26 mouse cellular contexts compared by ENCODE assay signal in genomic region chr11:21235821-21236220, GRCm38 (mm10). TPM values are rescaled to one million over a fixed set of nuclear protein-coding genes. Genes with fewer than 3 reads are reported as not detected.
A peak's percentile ranks its signal among the peaks of the same experiment; 100 is the strongest.
DNase-seq lines count a peak whose midpoint lies in the region; ATAC-seq and TF ChIP-seq lines count a peak whose summit lies in the region.
"Had no signal": no experiment of that assay in that cellular context is flagged by ENCODE, and none has a peak within 500 bp of the region (broad histone marks: within the 10 kb centered on the region; RNA-seq: fewer than 3 reads in every experiment).

No protein-coding gene starts in this region.

- no peak for TF ChIP-seq POLR2A in limb, embryonic 14.5 days (IDR thresholded peaks at IDR 0.05; ENCODE audit: borderline replicate concordance, extremely low read depth, insufficient read depth, insufficient read length)

- no peak overlapping the region for H3K4me3 ChIP-seq in embryonic facial prominence, embryonic 11.5 days (ENCODE audit: low read depth, low read length)
- H3K4me3 ChIP-seq in embryonic facial prominence, embryonic 10.5 days: no peak overlapping the region
- no peak overlapping the region for H3K4me3 ChIP-seq in limb, embryonic 14.5 days (replicated peaks; ENCODE audit: low read length)
- H3K4me3 ChIP-seq in limb, embryonic 10.5 days: no peak overlapping the region
- H3K4me3 ChIP-seq: embryonic facial prominence, embryonic 13.5 days; forebrain, embryonic 10.5 days; gastrocnemius, adult 2 months; heart, embryonic 10.5 days; heart, embryonic 15.5 days; hindbrain, embryonic 13.5 days had no signal

- H3K27ac ChIP-seq in embryonic facial prominence, embryonic 11.5 days (replicated peaks; ENCODE audit: low read depth, low read length): no peak overlapping the region
- H3K27ac ChIP-seq in embryonic facial prominence, embryonic 10.5 days (replicated peaks): no peak overlapping the region
- H3K27ac ChIP-seq in limb, embryonic 14.5 days (replicated peaks; ENCODE audit: low read depth, low read length): no peak overlapping the region
- H3K27ac ChIP-seq in limb, embryonic 10.5 days: no peak overlapping the region
- H3K27ac ChIP-seq: embryonic facial prominence, embryonic 13.5 days; forebrain, embryonic 10.5 days; gastrocnemius, adult 2 months; heart, embryonic 10.5 days; heart, embryonic 15.5 days; hindbrain, embryonic 13.5 days had no signal

- H3K9ac ChIP-seq in embryonic facial prominence, embryonic 11.5 days (replicated peaks; ENCODE audit: low read length): no peak overlapping the region
- H3K9ac ChIP-seq in limb, embryonic 14.5 days (ENCODE audit: low read depth, low read length, severe bottlenecking): no peak overlapping the region
- H3K9ac ChIP-seq: embryonic facial prominence, embryonic 13.5 days; heart, embryonic 15.5 days; hindbrain, embryonic 13.5 days had no signal

- H3K4me2 ChIP-seq in embryonic facial prominence, embryonic 11.5 days (ENCODE audit: low read depth, low read length): no peak overlapping the region
- no peak overlapping the region for H3K4me2 ChIP-seq in limb, embryonic 14.5 days (replicated peaks; ENCODE audit: low read depth, low read length, severe bottlenecking)
- H3K4me2 ChIP-seq: embryonic facial prominence, embryonic 13.5 days; heart, embryonic 15.5 days; hindbrain, embryonic 13.5 days had no signal

- WGBS in embryonic facial prominence, embryonic 11.5 days: 54% methylated on average over 2 of the region's 2 CpGs
- 58% methylated on average over 2 of the region's 2 CpGs for WGBS in embryonic facial prominence, embryonic 10.5 days
- WGBS in limb, embryonic 14.5 days: 50% methylated on average over 2 of the region's 2 CpGs
- 53% methylated on average over 2 of the region's 2 CpGs for WGBS in limb, embryonic 10.5 days

- H3K27me3 ChIP-seq in embryonic facial prominence, embryonic 11.5 days (ENCODE audit: control insufficient read depth, insufficient read depth, low read length): no peaks in the 10 kb centered on the region
- no peaks in the 10 kb centered on the region for H3K27me3 ChIP-seq in embryonic facial prominence, embryonic 10.5 days (replicated peaks; ENCODE audit: low read depth, poor library complexity, severe bottlenecking)
- no peaks in the 10 kb centered on the region for H3K27me3 ChIP-seq in limb, embryonic 14.5 days (ENCODE audit: control insufficient read depth, insufficient read depth, low read length)
- H3K27me3 ChIP-seq in limb, embryonic 10.5 days (ENCODE audit: low read depth, poor library complexity, severe bottlenecking): no peaks in the 10 kb centered on the region
- H3K27me3 ChIP-seq: embryonic facial prominence, embryonic 13.5 days; heart, embryonic 15.5 days; hindbrain, embryonic 13.5 days had no signal

- no peaks in the 10 kb centered on the region for H3K9me3 ChIP-seq in embryonic facial prominence, embryonic 11.5 days (replicated peaks; ENCODE audit: control insufficient read depth, low read length)
- H3K9me3 ChIP-seq in embryonic facial prominence, embryonic 10.5 days: no peaks in the 10 kb centered on the region
- no peaks in the 10 kb centered on the region for H3K9me3 ChIP-seq in limb, embryonic 14.5 days (ENCODE audit: control insufficient read depth, low read length)
- H3K9me3 ChIP-seq in limb, embryonic 10.5 days (replicated peaks): no peaks in the 10 kb centered on the region
- H3K9me3 ChIP-seq: embryonic facial prominence, embryonic 13.5 days; forebrain, embryonic 10.5 days; G1E; heart, embryonic 10.5 days; heart, embryonic 15.5 days; hindbrain, embryonic 13.5 days had no signal

- DNase-seq in embryonic facial prominence, embryonic 11.5 days (ENCODE audit: low spot score): peak; percentile 25
- no peak for DNase-seq in embryonic facial prominence, embryonic 10.5 days (ENCODE audit: low spot score)
- DNase-seq in limb, embryonic 14.5 days (ENCODE audit: low spot score): peak; percentile 20
- no peak for DNase-seq in limb, embryonic 10.5 days (ENCODE audit: low spot score)
- DNase-seq in lung, postnatal 25 days (ENCODE audit: low spot score): peak; percentile 62
- no peak for DNase-seq in lung, postnatal 4 days
- peak; percentile 88 for DNase-seq in fat pad, adult 2 months (ENCODE audit: extremely low read depth, low read depth, low spot score)
- DNase-seq in right cerebral cortex, postnatal 14 days: no peak
- DNase-seq: adrenal gland, postnatal 10 days; B cell, adult 2 months; cerebellum, adult 11 months; cerebellum, adult 8-10 months; cerebellum, postnatal 14 days; embryo, embryonic 11 days; gastrocnemius, adult 2 months; gastrocnemius, postnatal 25 days; heart, adult 11 months; heart, postnatal 14 days had no signal

- no peak for ATAC-seq in embryonic facial prominence, embryonic 11.5 days (replicated peaks; ENCODE audit: insufficient number of reproducible peaks, low FRiP score, low TSS enrichment, low read depth)
- ATAC-seq in limb, embryonic 14.5 days (ENCODE audit: low FRiP score, low read depth): no peak
- ATAC-seq: CD4-positive, CD25-positive, alpha-beta regulatory T cell, adult 4 months; forebrain, embryonic 14.5 days had no signal

- H3K36me3 ChIP-seq in embryonic facial prominence, embryonic 11.5 days (replicated peaks; ENCODE audit: control insufficient read depth, insufficient read depth, low read depth, low read length): no peaks in the 10 kb centered on the region
- no peaks in the 10 kb centered on the region for H3K36me3 ChIP-seq in embryonic facial prominence, embryonic 10.5 days (replicated peaks)
- H3K36me3 ChIP-seq in limb, embryonic 14.5 days (ENCODE audit: control insufficient read depth, insufficient read depth, low read length): no peaks in the 10 kb centered on the region
- no peaks in the 10 kb centered on the region for H3K36me3 ChIP-seq in limb, embryonic 10.5 days
- H3K36me3 ChIP-seq: embryonic facial prominence, embryonic 13.5 days; forebrain, embryonic 10.5 days; G1E; heart, embryonic 10.5 days; heart, embryonic 15.5 days; hindbrain, embryonic 13.5 days had no signal

- no peaks in the 10 kb centered on the region for H3K4me1 ChIP-seq in embryonic facial prominence, embryonic 11.5 days (ENCODE audit: control insufficient read depth, insufficient read depth, low read length)
- H3K4me1 ChIP-seq in embryonic facial prominence, embryonic 10.5 days: peaks cover 26% of the 10 kb centered on the region
- H3K4me1 ChIP-seq in limb, embryonic 14.5 days (ENCODE audit: control insufficient read depth, insufficient read depth, low read length): peaks cover 7% of the 10 kb centered on the region; the same call in 1 of the 2 replicates
- H3K4me1 ChIP-seq in limb, embryonic 10.5 days: peaks cover 9% of the 10 kb centered on the region
- H3K4me1 ChIP-seq: heart, embryonic 10.5 days had no signal

RNA-seq across cellular contexts. Expression of gene Vps54, which starts 3.3 kb away (rescaled TPM):
- 15.1 and 19.5 TPM in 2 replicates for polyA plus RNA-seq in embryonic facial prominence, embryonic 11.5 days (2014; fragmentation: Nextera tagmentation; extraction: Ambion mirVana)
- 12.1 and 12.9 TPM in 2 replicates for polyA plus RNA-seq in embryonic facial prominence, embryonic 10.5 days (2016; fragmentation: Nextera tagmentation; extraction: Ambion mirVana)
- polyA plus RNA-seq in limb, embryonic 14.5 days (2012; rRNA removed): 28.6 and 30.8 TPM in 2 replicates
- polyA plus RNA-seq in limb, embryonic 14.5 days (2014; fragmentation: Nextera tagmentation; extraction: Ambion mirVana): 15.3 and 18.6 TPM in 2 replicates
- 11.2 and 12.4 TPM in 2 replicates for polyA plus RNA-seq in limb, embryonic 10.5 days (2016; fragmentation: Nextera tagmentation; extraction: Ambion mirVana)

Comparison
In these comparisons a context has a peak if more than half of its experiments do, and no peak if none do; other contexts are left out.
1. DNase-seq: peak in embryonic facial prominence, embryonic 11.5 days (single experiment), limb, embryonic 14.5 days (single experiment), lung, postnatal 25 days (single experiment) and fat pad, adult 2 months (single experiment); none in embryonic facial prominence, embryonic 10.5 days (single experiment), limb, embryonic 10.5 days (single experiment), lung, postnatal 4 days (0 of 2) and right cerebral cortex, postnatal 14 days (single experiment).